Mouse (Mus musculus) lung, embryonic 16.5 days (tissue): ENCODE results near the gene Fubp3. TPM values are rescaled to one million over a fixed set of nuclear protein-coding genes. Genes with fewer than 3 reads are reported as not detected.
A peak's percentile ranks its signal among the peaks of the same experiment; 100 is the strongest.

Experiments
- ATAC-seq: fragments of 200-750 bp; cut with Nextera tagmentation; 2 replicates; pipeline ENCODE4 v1.8.0; 2017; ENCODE audit warnings: low read depth, mild to moderate bottlenecking, moderate library complexity
- H3K27ac ChIP-seq: fragments of 300-500 bp; sonication (generic); 2 replicates; pipeline ENCODE4 v1.5.1; 2014; ENCODE audit warnings: mild to moderate bottlenecking, control low read depth, low read length
- H3K27me3 ChIP-seq: fragments of 300-500 bp; sonication (generic); 2 replicates; pipeline ENCODE4 v1.6.1; 2014; ENCODE audit warnings: low read depth, low read length, mixed read lengths; ENCODE audit not compliant: control insufficient read depth, insufficient read depth
- H3K36me3 ChIP-seq: fragments of 300-500 bp; sonication (generic); 2 replicates; pipeline ENCODE4 v1.6.1; 2014; ENCODE audit warnings: low read length; ENCODE audit not compliant: control insufficient read depth, insufficient read depth
- H3K4me1 ChIP-seq: fragments of 300-500 bp; sonication (generic); replicated peaks from 2 replicates; pipeline ENCODE4 v1.6.1; 2014; ENCODE audit warnings: low read length, mixed read lengths; ENCODE audit not compliant: control insufficient read depth, insufficient read depth
- H3K4me2 ChIP-seq: fragments of 300-500 bp; sonication (generic); 2 replicates; pipeline ENCODE4 v1.6.1; 2014; ENCODE audit warnings: low read depth, low read length, control low read depth
- H3K4me3 ChIP-seq: fragments of 300-500 bp; sonication (generic); 2 replicates; pipeline ENCODE4 v1.5.1; 2014; ENCODE audit warnings: mild to moderate bottlenecking, low read length, control low read depth
- H3K9ac ChIP-seq: fragments of 300-500 bp; sonication (generic); 2 replicates; pipeline ENCODE4 v1.6.1; 2014; ENCODE audit warnings: low read length, control low read depth
- H3K9me3 ChIP-seq: fragments of 300-500 bp; sonication (generic); 2 replicates; pipeline ENCODE4 v1.6.1; 2016; ENCODE audit warnings: low read length; ENCODE audit not compliant: control insufficient read depth
- WGBS: fragments of 180-500 bp; shearing (Covaris S2); extraction: QIAGEN DNeasy Blood & Tissue Kit; methylation state at CpG from one replicate; pipeline ENCODE4 v1.1.7; 2014; 5-methylcytosine and 5-hydroxymethylcytosine counted together
- polyA plus RNA-seq: library from polyadenylated mRNA; unstranded; fragments of >200 nt; fragmentation: Nextera tagmentation; extraction: Ambion mirVana; gene quantifications from 2 replicates; pipeline ENCODE4 v1.2.1, GENCODE M21; 2015

Gene Fubp3
- 81.3 and 82.3 TPM in 2 replicates for polyA plus RNA-seq

DNA sequence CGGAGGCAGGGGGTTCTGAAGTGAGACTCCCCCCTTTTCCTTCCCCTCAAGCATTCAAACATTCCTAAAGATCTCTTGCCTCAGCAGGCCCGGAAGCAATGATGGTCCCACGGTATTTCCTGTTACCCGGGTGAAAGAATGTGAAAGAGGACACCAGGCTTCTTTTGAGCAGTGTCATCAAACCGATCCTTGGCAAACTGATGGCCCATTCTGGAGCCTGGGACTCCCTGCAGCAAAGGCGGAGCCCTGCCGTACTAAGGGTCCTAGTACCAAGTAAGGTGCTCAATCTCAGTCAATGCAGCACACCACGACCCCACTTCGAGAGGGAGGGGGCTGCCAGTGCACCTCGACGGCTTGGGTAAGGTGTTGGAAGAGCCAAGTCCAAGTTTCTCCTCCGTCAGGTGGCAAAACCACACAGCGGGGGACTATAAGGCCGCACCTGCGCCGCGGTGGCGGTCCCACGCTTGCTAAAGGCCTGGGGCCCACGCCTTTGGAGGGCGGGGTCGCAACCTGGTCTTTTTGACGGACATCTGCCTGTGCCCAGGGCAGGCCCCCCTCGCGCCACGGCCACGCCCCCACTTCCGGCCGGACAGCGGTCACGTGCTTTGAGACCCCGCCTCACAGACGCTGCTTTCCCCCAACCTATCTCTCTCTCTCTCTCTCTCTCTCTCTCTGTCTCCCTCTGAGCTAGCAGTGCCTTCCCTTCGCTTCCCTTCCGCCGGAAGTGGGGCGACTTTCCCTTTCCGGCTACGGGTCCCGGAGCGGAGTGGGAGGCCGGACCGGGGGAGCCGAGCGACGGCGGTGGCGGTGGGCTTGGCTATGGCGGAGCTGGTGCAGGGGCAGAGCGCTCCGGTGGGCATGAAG is at the start of gene Fubp3:
TSS of gene Fubp3 (plus strand) at position 601 of the 864 bp plus-strand sequence.
- peaks cover 3% of the 10 kb centered on the region; the same call in 1 of the 2 replicates for H3K36me3 ChIP-seq
- WGBS, result under 1% methylated on average over 51 of the region's 51 CpGs
- H3K4me1 ChIP-seq, result peaks cover 14% of the 10 kb centered on the region
- peak; percentile 99 for ATAC-seq
- H3K4me3 ChIP-seq, result peak within 1 kb of the TSS; percentile 97
- H3K4me2 ChIP-seq, result peak within 1 kb of the TSS; percentile 83
- no peaks in the 10 kb centered on the region for H3K27me3 ChIP-seq
- peak within 1 kb of the TSS; percentile 97 for H3K9ac ChIP-seq
- peak within 1 kb of the TSS; percentile 76 for H3K27ac ChIP-seq
- no peaks in the 10 kb centered on the region for H3K9me3 ChIP-seq

GRCm38 (mm10) chr2:31524641-31525040 is 47.8 kb upstream of the Fubp3 start:
- H3K9ac ChIP-seq, result no peak overlapping the region
- WGBS, result 67% methylated on average over 5 of the region's 5 CpGs
- no peak overlapping the region for H3K27ac ChIP-seq
- H3K27me3 ChIP-seq, result no peaks in the 10 kb centered on the region
- no peak for ATAC-seq
- H3K9me3 ChIP-seq, result no peaks in the 10 kb centered on the region
- H3K4me3 ChIP-seq, result no peak overlapping the region
- no peak overlapping the region for H3K4me2 ChIP-seq
- H3K4me1 ChIP-seq, result no peaks in the 10 kb centered on the region
- no peaks in the 10 kb centered on the region for H3K36me3 ChIP-seq

GRCm38 (mm10) chr2:31525778-31526177 is 46.7 kb upstream of the Fubp3 start:
- no peak for ATAC-seq
- no peaks in the 10 kb centered on the region for H3K9me3 ChIP-seq
- no peak overlapping the region for H3K9ac ChIP-seq
- H3K27ac ChIP-seq, result no peak overlapping the region
- no peaks in the 10 kb centered on the region for H3K27me3 ChIP-seq
- H3K36me3 ChIP-seq, result no peaks in the 10 kb centered on the region
- H3K4me3 ChIP-seq, result no peak overlapping the region
- H3K4me2 ChIP-seq, result no peak overlapping the region
- H3K4me1 ChIP-seq, result no peaks in the 10 kb centered on the region
- 35% methylated on average over 10 of the region's 10 CpGs for WGBS

DNA sequence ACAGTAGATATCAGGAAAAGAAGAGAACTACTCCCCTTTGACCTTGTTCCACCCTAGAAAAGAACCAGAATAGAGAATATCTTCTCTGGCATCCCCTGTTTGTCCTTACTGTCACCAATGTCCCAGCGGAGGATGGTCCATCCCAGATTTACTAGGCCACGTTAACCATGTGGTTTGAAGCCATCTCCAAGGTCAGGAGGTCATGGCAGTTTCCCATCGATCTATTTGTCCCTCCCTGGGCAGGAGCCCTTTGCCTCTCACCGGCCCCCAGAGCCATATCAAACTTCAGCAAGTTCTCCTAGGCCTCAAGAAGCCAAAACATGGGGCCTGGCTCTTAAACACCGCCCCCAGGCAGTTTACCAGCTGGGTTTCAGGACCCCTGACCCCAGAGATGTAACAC is 42.2 kb upstream of the Fubp3 start:
- WGBS, result 54% methylated on average over 5 of the region's 5 CpGs

GRCm38 (mm10) chr2:31537054-31537453 is 35.4 kb upstream of the Fubp3 start:
- H3K4me3 ChIP-seq, result no peak overlapping the region
- H3K9ac ChIP-seq, result no peak overlapping the region
- no peak overlapping the region for H3K27ac ChIP-seq
- H3K27me3 ChIP-seq, result no peaks in the 10 kb centered on the region
- peak; percentile 88 for ATAC-seq
- no peaks in the 10 kb centered on the region for H3K36me3 ChIP-seq
- 38% methylated on average over 5 of the region's 5 CpGs for WGBS
- no peaks in the 10 kb centered on the region for H3K9me3 ChIP-seq
- no peak overlapping the region for H3K4me2 ChIP-seq
- 0 out of 2 replicates have a peak, but pooled peaks cover 5% of the 10 kb centered on the region for H3K4me1 ChIP-seq

More for the DNA sequence above, 42.2 kb upstream of the Fubp3 start:
- no peak overlapping the region for H3K27ac ChIP-seq
- no peak overlapping the region for H3K4me3 ChIP-seq
- H3K4me1 ChIP-seq, result no peaks in the 10 kb centered on the region
- H3K9me3 ChIP-seq, result no peaks in the 10 kb centered on the region
- no peak overlapping the region for H3K9ac ChIP-seq
- H3K36me3 ChIP-seq, result no peaks in the 10 kb centered on the region
- H3K4me2 ChIP-seq, result no peak overlapping the region
- ATAC-seq, result no peak
- H3K27me3 ChIP-seq, result no peaks in the 10 kb centered on the region

- WGBS, result 51% methylated on average over 5 of the region's 5 CpGs
- no peak overlapping the region for H3K4me2 ChIP-seq
- no peaks in the 10 kb centered on the region for H3K9me3 ChIP-seq
- H3K27me3 ChIP-seq, result no peaks in the 10 kb centered on the region
- no peak overlapping the region for H3K9ac ChIP-seq
- H3K36me3 ChIP-seq, result no peaks in the 10 kb centered on the region
- no peak overlapping the region for H3K27ac ChIP-seq
- H3K4me3 ChIP-seq, result no peak overlapping the region
- ATAC-seq, result no peak
- 0 out of 2 replicates have a peak, but pooled peaks cover 5% of the 10 kb centered on the region for H3K4me1 ChIP-seq
These were observed 33.7 kb upstream of the Fubp3 start for GRCm38 (mm10) chr2:31538745-31539144.

GRCm38 (mm10) chr2:31541581-31541980 is 30.9 kb upstream of the Fubp3 start:
- Histone ChIP-seq H3K36me3 (no peaks in the 10 kb centered on the region), H3K9me3 (no peaks in the 10 kb centered on the region), H3K4me2 (no peak overlapping the region), H3K4me1 (0 out of 2 replicates have a peak, but pooled peaks cover 3% of the 10 kb centered on the region), H3K27ac (no peak overlapping the region), H3K4me3 (no peak overlapping the region), H3K27me3 (no peaks in the 10 kb centered on the region), H3K9ac (no peak overlapping the region)
- 77% methylated on average over 5 of the region's 5 CpGs for WGBS
- ATAC-seq, result no peak

DNA sequence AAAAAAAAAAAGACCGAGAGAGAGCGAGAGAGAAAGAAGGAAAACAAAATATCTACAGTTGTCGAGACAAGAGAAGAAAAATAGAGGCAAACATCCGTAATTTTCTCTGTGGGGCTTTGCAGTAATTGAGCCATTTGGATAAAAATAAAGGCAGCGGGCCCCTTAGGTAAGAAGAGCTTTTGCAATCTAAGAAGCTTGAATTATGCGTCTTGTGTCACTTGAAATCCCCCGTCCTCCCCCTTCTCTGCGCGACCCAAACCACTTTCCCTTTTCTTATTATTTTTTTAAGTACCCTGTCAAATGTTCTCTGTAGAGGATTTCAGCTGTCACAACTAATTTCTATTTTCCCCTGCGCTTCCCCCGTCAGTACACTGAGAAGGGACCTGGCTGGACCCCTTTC is 24.7 kb upstream of the Fubp3 start:
- WGBS, result 52% methylated on average over 11 of the region's 11 CpGs
- Histone ChIP-seq H3K4me2 (no peak overlapping the region), H3K27me3 (no peaks in the 10 kb centered on the region), H3K9ac (no peak overlapping the region), H3K4me1 (no peaks in the 10 kb centered on the region), H3K36me3 (no peaks in the 10 kb centered on the region), H3K4me3 (no peak overlapping the region), H3K27ac (no peak overlapping the region), H3K9me3 (no peaks in the 10 kb centered on the region)
- ATAC-seq, result no peak

DNA sequence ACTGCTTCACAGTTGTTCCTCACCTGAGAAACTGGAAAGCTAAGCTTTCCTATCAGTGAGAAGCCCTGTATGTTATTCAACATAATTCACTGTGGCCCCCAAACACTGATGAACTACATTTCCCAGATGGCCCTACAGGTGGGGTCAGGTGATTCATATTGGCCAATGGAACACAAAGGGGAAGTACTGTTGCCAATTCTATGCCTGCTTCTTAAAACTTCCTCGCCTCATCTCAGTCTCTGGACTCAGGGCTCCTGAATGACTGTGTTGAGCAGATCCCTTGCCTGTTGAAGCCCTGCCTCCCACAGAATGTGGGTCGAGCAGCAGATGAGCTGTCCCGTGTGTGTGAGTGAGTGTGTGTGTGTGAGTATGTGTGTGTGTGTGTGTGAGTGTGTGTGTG is 21.9 kb upstream of the Fubp3 start:
- H3K27me3 ChIP-seq, result no peaks in the 10 kb centered on the region
- 61% methylated on average over 3 of the region's 3 CpGs for WGBS
- no peaks in the 10 kb centered on the region for H3K36me3 ChIP-seq
- H3K27ac ChIP-seq, result no peak overlapping the region
- H3K9me3 ChIP-seq, result peaks cover 4% of the 10 kb centered on the region; the same call in 1 of the 2 replicates
- no peak overlapping the region for H3K4me2 ChIP-seq
- H3K4me1 ChIP-seq, result no peaks in the 10 kb centered on the region
- no peak overlapping the region for H3K9ac ChIP-seq
- no peak overlapping the region for H3K4me3 ChIP-seq
- ATAC-seq, result no peak
